Mouse (Mus musculus) 3T3-L1 (cell line): ENCODE data around the gene Wrap73.

Experiments
- DNase-seq: peaks from one replicate; pipeline ENCODE4 v3.0.0-alpha.2; 2015; ENCODE audit warnings: low read depth, low spot score

The Wrap73 gene

GRCm38 (mm10) chr4:154142211-154143040, at the start of gene Wrap73:
Gene Wrap73, plus strand, starts transcription at chr4:154142372.
- peak; percentile 91 for DNase-seq

DNA sequence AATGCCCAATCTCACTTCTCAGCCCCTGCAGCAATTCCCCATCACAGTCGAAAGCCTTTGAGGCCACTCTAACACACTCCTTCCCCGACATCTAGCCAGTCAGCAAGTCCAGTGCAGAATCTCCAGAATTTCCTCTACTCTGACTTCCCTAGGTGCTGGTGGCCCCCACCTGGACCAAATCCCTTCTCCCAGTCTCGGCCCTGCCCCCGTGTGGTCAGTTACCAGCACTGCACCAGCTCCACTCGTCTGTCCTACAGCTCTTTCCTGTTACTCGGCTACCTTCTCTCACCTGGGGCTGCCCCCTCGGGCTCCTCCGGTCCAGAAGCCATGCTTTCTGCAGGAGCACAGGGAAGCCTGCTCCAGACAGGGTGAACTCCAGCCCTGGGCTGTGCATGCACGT, 49.0 kb upstream of the Wrap73 start:
- DNase-seq = peak; percentile 39

DNA sequence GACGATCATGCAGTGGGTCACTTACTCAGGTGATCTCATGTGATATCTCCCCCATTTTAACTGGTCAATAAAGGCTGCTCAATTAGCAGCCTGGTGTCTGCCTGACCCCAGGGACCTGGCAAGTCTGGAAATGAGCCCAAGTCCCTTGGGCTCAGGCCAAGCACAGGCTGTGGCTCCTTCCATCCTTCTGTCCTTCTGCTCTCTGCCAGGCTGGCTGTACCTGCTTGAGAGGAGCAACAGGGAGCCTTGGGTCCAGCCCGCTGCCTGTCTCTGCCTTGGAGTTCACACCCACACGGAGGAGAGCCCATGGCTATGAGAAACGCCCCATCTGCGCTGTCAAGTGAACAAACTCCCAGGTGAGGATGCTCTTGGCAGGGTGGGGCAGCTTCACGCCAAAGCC, 46.1 kb upstream of the Wrap73 start:
- DNase-seq = no peak

DNA sequence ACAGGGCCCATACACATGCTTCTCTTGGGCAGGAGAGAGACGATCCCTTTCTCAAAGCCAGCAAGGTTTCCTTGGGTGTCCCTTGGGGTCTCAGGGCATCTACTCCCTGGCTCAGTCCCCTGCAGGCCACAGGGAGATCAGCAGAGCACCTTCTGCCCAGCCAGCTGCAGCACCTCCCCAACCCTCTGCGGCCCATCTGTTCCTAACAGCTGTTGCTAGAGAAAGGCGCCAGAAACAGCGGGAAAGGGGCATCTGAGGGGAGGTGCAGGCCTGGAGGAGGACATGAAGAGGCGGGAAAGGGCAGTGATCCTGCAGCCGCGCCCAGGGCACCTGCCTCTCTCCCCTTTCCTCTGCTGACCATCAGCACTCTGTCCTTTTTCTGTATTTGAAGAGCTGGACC, 42.8 kb upstream of the Wrap73 start:
- no peak for DNase-seq

DNA sequence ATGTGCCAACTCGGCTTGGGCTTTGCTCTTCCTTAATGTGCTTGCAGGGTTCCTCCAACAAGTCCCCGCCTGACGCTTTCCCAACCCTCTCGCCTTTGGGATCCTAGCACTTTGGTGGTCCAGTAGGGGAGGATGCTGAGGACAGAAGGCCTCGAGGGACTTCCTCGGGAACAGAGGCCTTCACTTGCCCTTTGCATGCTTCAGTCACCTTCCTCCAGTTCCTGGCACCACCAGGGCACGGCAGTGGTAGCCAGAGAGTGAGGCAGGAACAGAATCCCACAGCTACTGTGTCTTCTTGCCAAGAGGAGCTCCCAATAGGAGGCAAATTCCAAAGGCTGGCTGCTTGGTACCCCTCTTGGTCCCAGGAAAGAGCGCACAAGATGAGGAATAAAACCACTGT, 38.8 kb upstream of the Wrap73 start:
- no peak for DNase-seq

DNA sequence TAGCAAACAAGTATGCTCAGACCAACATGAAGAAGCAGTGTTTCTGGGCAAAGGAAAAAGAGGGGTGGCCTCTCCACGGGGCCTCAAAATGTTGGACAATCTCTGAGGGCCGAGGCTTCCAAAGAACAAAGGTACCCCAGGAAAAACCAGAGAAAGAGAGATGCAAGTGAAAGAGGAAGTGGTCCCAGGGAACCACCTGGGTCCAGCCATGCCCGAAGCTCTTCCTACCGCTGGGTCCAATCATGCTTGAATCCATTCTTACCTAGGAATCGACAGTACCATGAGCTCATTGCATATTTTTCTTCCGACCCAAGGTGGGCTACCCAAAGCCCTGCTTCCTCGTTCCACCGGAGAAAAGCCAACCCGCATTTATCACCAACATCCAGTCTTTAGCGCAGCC, 38.3 kb upstream of the Wrap73 start:
- DNase-seq = no peak

DNA sequence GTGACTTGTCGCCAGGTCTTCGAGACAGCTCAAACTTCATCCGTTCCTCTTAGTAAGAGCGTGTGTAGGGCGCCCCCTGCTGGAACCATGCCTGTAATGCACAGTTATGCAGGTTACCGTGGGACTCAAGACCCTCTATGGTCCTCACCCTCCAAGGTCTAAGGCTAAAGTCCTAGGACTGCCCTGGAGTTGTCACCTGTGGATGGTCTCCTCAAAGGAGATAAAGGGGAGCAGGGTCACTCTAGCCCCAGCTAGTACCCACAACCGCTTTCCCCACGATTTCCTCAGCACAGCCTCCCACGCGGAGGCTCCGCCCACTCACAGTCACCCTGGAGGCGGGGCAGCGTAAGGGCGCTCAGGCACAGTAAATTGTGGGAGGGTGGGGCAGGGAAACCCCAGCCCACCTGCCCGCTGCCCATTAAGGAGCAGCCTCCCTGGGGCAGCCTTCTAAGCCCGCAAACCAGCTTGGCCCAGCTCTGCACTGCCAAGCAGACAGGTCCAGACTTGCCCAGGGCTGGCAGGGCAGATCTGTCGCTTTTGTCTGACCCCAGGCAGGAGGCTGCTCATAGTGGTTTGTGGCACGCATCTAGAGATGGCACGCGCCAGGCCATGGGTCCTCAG, 36.7 kb upstream of the Wrap73 start:
- DNase-seq = peak; percentile 25

DNA sequence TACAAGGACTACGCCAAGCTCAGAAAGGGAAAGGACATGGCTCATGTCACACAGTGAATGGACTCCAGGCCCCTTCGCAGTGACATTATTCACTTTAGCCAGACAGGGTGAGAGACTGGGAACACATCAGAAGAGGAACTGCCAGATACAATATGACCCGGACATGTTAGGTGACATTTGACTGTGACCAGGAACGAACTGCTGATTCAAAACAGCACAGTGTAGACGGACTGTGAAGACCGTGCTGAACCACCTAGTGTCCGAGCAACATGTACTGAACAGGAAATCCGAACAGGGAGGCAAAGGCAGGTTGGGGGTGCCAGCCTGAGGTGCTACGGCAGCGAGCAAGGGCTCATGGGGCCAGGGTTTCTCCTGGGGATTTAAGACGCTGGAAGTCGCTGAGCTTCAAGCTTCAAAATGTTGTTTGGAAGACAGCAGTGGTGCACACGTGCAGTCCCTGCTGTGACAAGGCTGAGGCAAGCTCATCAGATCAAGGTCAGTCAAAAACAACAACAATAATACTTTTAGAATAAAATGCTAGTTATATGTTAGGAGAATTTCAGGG, 35.6 kb upstream of the Wrap73 start:
- DNase-seq = no peak

GRCm38 (mm10) chr4:154109216-154109849, 32.8 kb upstream of the Wrap73 start:
- DNase-seq = no peak

DNA sequence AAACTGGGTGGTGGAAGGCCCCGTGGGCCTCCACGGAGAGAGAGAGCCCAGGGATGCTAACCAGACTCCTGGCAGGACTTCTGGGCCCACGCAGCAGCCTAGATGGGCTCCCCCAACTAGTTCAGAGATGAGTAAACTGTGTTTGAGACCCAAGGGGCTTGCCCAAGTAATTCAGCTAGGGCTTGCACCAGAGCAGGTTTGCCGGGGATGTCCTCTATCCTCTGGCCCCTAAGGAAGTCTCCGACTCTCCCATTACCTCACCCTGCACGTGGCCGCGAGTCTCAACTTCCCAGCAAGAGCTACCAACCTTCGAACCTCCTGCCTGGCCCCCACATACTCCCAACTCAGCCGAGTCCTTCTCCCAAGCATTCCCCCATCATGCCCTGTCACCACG, 32.3 kb upstream of the Wrap73 start:
- no peak for DNase-seq

GRCm38 (mm10) chr4:154116421-154116820, 25.8 kb upstream of the Wrap73 start:
- DNase-seq = no peak

DNA sequence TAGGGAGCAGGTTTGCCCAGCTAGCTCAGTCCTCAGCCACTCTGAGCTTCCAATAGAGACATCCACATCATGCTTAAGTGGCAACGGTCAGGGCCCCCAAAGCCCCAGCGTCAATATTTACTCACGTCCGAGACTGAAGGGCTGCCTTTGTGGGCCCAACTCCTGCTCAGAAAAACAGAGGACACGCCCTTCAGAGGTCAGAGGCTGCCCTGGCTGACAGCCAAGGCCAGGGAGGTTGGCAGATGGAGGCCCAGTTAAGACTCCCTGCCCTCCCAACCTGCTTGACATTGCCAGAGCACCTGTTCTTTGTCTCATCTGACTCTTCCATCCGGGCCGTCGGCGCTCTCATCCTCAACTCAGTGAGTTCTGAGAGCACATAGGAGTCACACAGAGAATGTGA, 23.4 kb upstream of the Wrap73 start:
- no peak for DNase-seq

- no peak for DNase-seq
Measured at GRCm38 (mm10) chr4:154119208-154119607, 23.0 kb upstream of the Wrap73 start.

DNA sequence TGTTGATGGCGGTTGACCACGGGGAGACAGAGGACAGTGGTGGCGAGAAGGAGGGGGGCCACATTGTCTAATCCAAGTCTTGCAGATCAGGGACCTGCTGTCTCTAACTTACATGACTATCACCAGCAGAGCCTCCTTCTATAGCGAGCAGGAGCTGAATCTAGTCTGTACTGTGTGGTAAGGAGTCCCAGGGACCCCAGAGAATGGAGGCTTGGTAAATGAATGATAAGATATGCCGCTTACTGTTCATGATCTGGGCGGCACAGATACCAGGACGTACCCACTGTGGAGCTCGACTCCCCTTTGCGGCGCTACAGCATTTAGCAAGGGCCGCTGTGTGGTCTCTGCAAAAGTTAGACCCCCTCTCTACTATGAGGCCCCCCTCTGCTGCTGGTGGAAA, 20.4 kb upstream of the Wrap73 start:
- no peak for DNase-seq

GRCm38 (mm10) chr4:154122374-154122773, 19.8 kb upstream of the Wrap73 start:
- DNase-seq = no peak

- no peak for DNase-seq
Measured at GRCm38 (mm10) chr4:154123553-154123952, 18.6 kb upstream of the Wrap73 start.

DNA sequence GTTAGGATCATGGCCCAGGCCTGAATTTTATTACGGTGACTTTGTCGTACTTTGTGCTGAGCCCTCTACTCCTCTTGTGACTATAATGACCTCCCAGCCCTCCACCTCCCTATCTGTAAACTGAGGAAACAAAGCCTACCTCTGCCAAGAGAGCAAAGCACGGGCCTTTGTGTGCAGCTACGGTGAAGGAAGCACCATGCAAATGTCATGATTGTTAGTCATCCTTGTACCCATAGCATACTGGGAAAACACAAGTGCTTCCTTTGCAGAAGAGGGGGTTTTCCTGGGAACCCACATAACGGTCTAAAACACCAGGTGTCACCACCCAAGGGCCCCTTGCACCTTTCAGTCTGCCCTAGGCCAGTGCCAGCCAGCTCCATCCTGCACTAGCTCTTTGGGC, 17.0 kb upstream of the Wrap73 start:
- no peak for DNase-seq

- DNase-seq = no peak
Measured at GRCm38 (mm10) chr4:154127273-154127672, 14.9 kb upstream of the Wrap73 start.

DNA sequence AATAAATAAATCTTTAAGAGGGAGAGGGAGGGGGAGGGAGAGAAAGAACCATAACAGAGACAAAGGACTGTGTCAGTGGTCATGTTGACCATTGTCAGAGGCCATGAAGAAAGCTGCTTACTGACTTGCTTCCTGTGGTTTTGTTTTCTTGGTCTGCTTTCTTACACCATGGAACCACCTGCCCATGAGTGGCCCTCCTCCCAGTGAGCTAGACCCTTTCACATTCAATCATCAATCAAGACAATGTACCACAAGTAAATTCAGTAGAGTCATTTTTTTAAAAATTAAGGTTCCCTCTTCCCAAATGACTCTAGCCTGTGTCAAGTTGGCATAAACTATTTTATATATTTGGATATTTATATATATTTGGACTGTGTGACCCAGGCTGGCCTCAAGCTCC, 12.2 kb upstream of the Wrap73 start:
- no peak for DNase-seq

DNA sequence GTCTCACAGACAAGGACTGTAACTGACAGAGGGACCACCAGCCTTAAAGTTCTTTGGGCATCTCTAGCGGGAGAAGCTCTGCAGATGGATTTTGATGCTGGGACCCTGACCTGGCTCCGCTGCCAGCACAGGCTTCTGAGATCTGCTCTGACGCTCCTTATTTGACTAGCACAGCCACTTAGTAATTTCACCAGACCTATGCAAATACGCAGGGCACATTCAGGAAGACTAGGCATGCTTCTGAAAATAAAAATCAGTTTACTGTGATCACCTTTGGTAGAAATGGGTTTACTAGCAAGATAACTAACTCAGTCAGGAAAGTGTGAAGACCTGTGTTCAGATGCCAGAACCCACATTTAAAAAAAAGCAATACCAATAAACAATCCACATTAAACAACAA, 10.3 kb upstream of the Wrap73 start:
- no peak for DNase-seq

GRCm38 (mm10) chr4:154134803-154135202, 7.4 kb upstream of the Wrap73 start:
- DNase-seq = no peak

DNA sequence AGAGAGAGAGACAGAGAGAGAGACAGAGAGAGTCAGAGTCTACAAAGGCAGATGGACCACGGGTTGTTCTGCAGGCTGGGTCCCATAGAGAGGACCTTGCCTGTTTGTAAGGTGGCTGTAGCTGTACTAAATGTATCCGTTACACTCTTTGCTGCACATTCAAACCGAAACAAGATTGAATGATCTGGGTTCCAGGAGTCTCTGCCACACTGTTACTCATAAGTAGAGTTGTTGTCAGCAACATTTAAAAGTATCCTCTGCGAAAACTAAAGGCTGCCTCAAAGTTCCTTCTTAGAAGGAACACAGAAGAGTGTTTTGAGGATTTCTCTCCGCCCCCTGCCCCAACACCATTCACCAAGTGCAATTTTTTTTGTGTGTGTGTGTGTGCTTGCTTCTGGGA, 5.0 kb upstream of the Wrap73 start:
- no peak for DNase-seq
